Mouse (Mus musculus) C2C12 (cell line): ENCODE results near the gene Inpp5d. TPM values are rescaled to one million over a fixed set of nuclear protein-coding genes. Genes with fewer than 3 reads are reported as not detected.

Experiments used
- H3K27me3 ChIP-seq: one replicate; pipeline ENCODE4 v1.6.1; 2011; ENCODE audit not compliant: control insufficient read depth, insufficient read depth, insufficient read length
- H3K36me3 ChIP-seq: one replicate; pipeline ENCODE4 v1.6.1; 2011; ENCODE audit not compliant: control insufficient read depth, insufficient read depth
- H3K4me3 ChIP-seq: one replicate; pipeline ENCODE4 v1.5.1; 2011; ENCODE audit warnings: mild to moderate bottlenecking, control low read depth; ENCODE audit not compliant: poor library complexity, insufficient read depth, severe bottlenecking
- H3K79me2 ChIP-seq: one replicate; pipeline ENCODE4 v1.6.1; 2011; ENCODE audit not compliant: control insufficient read depth, insufficient read depth
- H3K79me3 ChIP-seq: one replicate; pipeline ENCODE4 v1.6.1; 2011; ENCODE audit warnings: low read depth, control low read depth
- H3ac ChIP-seq: one replicate; pipeline ENCODE3; 2011; ENCODE audit warnings: low read depth; ENCODE audit not compliant: control insufficient read depth, insufficient read length
- CEBPB ChIP-seq: IDR thresholded peaks from one replicate; pipeline ENCODE4 v1.6.1; 2011; ENCODE audit warnings: low read depth, mild to moderate bottlenecking, control low read depth, moderate library complexity
- CTCF ChIP-seq: IDR thresholded peaks from one replicate; pipeline ENCODE4 v1.5.1; 2011; ENCODE audit not compliant: control insufficient read depth, insufficient read depth, insufficient read length
- FOSL1 ChIP-seq: IDR thresholded peaks from one replicate; pipeline ENCODE4 v1.8.0; 2011; ENCODE audit warnings: mild to moderate bottlenecking, low read length; ENCODE audit not compliant: poor library complexity, insufficient read depth, severe bottlenecking
- MAX ChIP-seq: IDR thresholded peaks from one replicate; pipeline ENCODE4 v1.6.1; 2011; ENCODE audit warnings: mild to moderate bottlenecking, control low read depth
- MYOD1 ChIP-seq: IDR thresholded peaks from one replicate; pipeline ENCODE4 v1.6.1; 2011; ENCODE audit warnings: low read depth; ENCODE audit not compliant: control insufficient read depth, insufficient read length
- MYOG ChIP-seq: IDR thresholded peaks from one replicate; pipeline ENCODE4 v1.6.1; 2011; ENCODE audit not compliant: control insufficient read depth, insufficient read length; ENCODE audit errors: extremely low read depth
- USF1 ChIP-seq: IDR thresholded peaks from one replicate; pipeline ENCODE4 v1.6.1; 2011; ENCODE audit warnings: low read depth, mild to moderate bottlenecking, control low read depth, moderate library complexity
- polyA plus RNA-seq: library from polyadenylated mRNA; unstranded; fragments of >200 nt; fragmentation: generic; extraction: Trizol; gene quantifications from one replicate; pipeline ENCODE4 v1.2.1, GENCODE M21; 2012; ENCODE audit warnings: missing spikeins

Inpp5d gene
- polyA plus RNA-seq, 1 experiment, result 0.06 TPM

- H3K4me3 ChIP-seq, result no peak overlapping the region
- TF ChIP-seq MYOD1 (no peak), MAX (no peak), CTCF (no peak), CEBPB (no peak), USF1 (no peak), FOSL1 (no peak), MYOG (no peak)
- no peak overlapping the region for H3ac ChIP-seq
- H3K36me3 ChIP-seq, result no peaks in the 10 kb centered on the region
- no peaks in the 10 kb centered on the region for H3K79me3 ChIP-seq
- no peaks in the 10 kb centered on the region for H3K79me2 ChIP-seq
- no peaks in the 10 kb centered on the region for H3K27me3 ChIP-seq
These were observed 109.7 kb downstream of the Inpp5d start for GRCm38 (mm10) chr1:87729850-87730249.

GRCm38 (mm10) chr1:87730271-87730670 is 110.2 kb downstream of the Inpp5d start:
- H3K36me3 ChIP-seq, result no peaks in the 10 kb centered on the region
- no peak for TF ChIP-seq CTCF
- no peaks in the 10 kb centered on the region for H3K27me3 ChIP-seq
- no peaks in the 10 kb centered on the region for H3K79me3 ChIP-seq
- H3ac ChIP-seq, result no peak overlapping the region
- H3K79me2 ChIP-seq, result no peaks in the 10 kb centered on the region
- H3K4me3 ChIP-seq, result no peak overlapping the region

GRCm38 (mm10) chr1:87733212-87733611 is 113.1 kb downstream of the Inpp5d start:
- Histone ChIP-seq H3K27me3 (no peaks in the 10 kb centered on the region), H3ac (no peak overlapping the region), H3K79me2 (no peaks in the 10 kb centered on the region), H3K79me3 (no peaks in the 10 kb centered on the region), H3K4me3 (no peak overlapping the region), H3K36me3 (no peaks in the 10 kb centered on the region)
- TF ChIP-seq CEBPB (no peak), USF1 (no peak), CTCF (no peak), MYOG (no peak), MAX (no peak), FOSL1 (no peak), MYOD1 (no peak)

GRCm38 (mm10) chr1:87734153-87734552 is 114.0 kb downstream of the Inpp5d start:
- TF ChIP-seq CTCF (no peak), MYOD1 (no peak), MYOG (no peak), MAX (no peak), FOSL1 (no peak), CEBPB (no peak), USF1 (no peak)
- Histone ChIP-seq H3K4me3 (no peak overlapping the region), H3K79me2 (no peaks in the 10 kb centered on the region), H3ac (no peak overlapping the region), H3K36me3 (no peaks in the 10 kb centered on the region), H3K27me3 (no peaks in the 10 kb centered on the region), H3K79me3 (no peaks in the 10 kb centered on the region)

- no peak for TF ChIP-seq MYOG
- no peak for TF ChIP-seq FOSL1
- no peak for TF ChIP-seq CTCF
- no peak for TF ChIP-seq MYOD1
- TF ChIP-seq MAX, result no peak
- no peak for TF ChIP-seq USF1
- TF ChIP-seq CEBPB, result no peak
- no peaks in the 10 kb centered on the region for H3K79me3 ChIP-seq
These were observed 120.6 kb downstream of the Inpp5d start for GRCm38 (mm10) chr1:87740584-87741290.

GRCm38 (mm10) chr1:87749360-87749973 is 129.4 kb downstream of the Inpp5d start:
- H3K79me3 ChIP-seq, result no peaks in the 10 kb centered on the region
- H3K79me2 ChIP-seq, result no peaks in the 10 kb centered on the region
- TF ChIP-seq MYOG, result no peak
- no peak for TF ChIP-seq CEBPB
- TF ChIP-seq MYOD1, result no peak
- no peak for TF ChIP-seq CTCF
- TF ChIP-seq USF1, result no peak
- no peak for TF ChIP-seq FOSL1
- no peak for TF ChIP-seq MAX
- peaks cover 9% of the 10 kb centered on the region for H3K27me3 ChIP-seq
- H3K4me3 ChIP-seq, result no peak overlapping the region
- H3K36me3 ChIP-seq, result no peaks in the 10 kb centered on the region
- H3ac ChIP-seq, result no peak overlapping the region

More at GRCm38 (mm10) chr1:87740584-87741290, 120.6 kb downstream of the Inpp5d start:
- H3K79me2 ChIP-seq, result no peaks in the 10 kb centered on the region
- H3K27me3 ChIP-seq, result no peaks in the 10 kb centered on the region
- no peak overlapping the region for H3K4me3 ChIP-seq
- H3K36me3 ChIP-seq, result no peaks in the 10 kb centered on the region
- no peak overlapping the region for H3ac ChIP-seq
